Mouse (Mus musculus): ENCODE data around the gene AC161166.1.

The AC161166.1 gene

DNA sequence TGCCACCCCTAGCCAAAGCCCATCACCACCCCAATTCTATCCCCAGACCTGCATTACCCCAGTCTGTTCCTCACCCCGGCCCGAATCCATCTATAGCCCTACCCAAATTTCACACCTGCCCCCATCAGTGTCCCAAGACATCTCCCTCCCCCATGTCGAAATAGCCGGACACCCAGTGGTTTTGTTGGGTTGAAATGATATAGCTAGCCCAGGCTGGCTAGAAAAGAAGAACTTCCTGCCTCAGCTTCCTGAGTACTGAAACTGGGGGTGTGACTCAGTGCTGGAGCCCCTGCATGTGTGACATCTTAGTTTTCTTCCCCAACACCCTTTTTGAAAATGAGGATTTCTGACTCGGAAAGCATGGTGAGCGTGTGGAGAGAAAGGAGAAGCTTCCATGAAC lies 45.4 kb downstream of the AC161166.1 start:
- CTCF ChIA-PET, result interaction anchor here (1.2 to 1.7 kb wide), 2 partner anchors 25 to 35 kb away, joined by 3 to 8 read pairs; no protein-coding TSS in a partner anchor

DNA sequence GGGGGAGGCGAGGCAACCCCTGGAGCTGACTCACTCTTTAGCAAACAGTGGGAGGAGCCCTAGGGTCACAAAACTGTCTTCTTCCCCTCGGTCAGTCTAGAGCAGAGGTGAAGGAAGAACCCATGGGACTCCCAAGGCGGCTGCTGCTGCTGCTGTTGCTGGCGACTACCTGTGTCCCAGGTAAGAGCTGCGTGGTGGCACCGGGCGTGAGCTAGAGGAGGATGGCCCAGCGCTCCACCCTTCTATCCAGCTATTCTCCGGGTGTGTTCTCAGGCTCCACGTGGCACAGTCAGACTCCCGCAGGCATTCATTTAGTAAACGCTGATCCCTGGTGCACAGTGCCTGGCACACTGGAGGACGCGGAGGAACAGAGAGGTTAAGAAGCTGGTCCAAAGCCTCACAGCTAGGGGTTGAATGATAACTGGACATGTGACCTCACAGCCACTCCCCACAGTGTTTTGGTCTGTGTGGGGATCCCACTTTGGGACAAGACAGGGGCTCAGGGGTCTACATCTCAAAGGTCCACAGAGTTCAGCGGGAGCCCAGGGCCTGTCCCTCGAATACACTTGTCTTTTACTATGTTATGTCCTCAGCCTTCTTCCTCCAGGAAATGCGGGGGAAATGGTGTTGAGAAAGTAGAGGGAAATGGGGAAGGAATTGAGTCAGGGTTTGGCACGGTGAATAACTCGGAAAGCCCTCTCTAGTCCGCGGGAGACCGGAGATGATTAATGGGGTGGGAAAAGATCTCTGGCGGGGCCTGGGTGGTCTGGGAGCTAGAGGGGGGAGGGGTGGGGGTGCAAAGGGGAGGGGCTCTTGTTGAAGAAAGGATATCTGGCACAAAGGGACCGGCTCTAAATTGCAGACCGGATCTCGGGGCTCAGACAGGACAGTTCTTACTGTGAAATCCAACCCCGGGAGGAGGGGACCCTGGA lies 49.6 kb downstream of the AC161166.1 start, which contains the start of gene Plaur:
Plaur (plus strand) TSS at position 97 of the 932 bp plus-strand sequence.
- CTCF ChIA-PET, result interaction anchor here (0.6 to 1.6 kb wide), 7 partner anchors 11 to 196 kb away, joined by 3 to 15 read pairs (median 4); no protein-coding TSS in a partner anchor

DNA sequence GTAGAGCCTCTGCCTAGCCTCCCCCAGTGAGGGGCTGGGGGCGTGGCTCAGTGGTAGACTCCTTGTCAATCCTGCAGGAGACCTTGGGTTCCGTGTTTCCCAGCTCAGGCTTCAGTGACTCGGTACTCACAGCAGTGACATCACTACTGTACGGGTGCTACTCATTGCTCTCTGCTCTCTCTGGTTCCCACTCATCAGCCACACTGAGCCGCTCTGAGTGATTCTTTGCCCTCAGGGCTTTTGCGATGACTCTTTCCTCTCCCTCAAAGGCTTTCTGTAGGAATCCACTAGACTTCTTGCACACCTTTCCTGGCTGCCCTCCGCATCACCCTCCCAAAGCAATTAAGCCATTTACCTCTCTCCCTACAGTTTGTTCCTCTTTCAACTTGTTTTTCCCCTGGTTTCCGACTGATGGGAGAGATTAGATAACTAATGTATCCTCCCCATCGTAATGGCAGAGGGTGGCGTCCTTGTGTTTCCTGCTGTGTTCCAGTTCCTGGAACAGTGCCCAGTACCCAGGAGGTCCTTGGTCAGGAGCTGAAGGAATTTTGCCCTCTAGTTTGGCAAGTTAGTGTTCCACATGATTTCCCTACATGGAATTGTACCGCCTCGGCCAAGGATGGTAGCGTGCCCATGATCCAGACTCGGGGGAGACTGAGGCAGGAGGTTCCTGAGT lies 50.7 kb downstream of the AC161166.1 start:
- CTCF ChIA-PET, result interaction anchor here (0.6 to 1.8 kb wide), 5 partner anchors 12 to 46 kb away, joined by 3 to 15 read pairs (median 4); no protein-coding TSS in a partner anchor

Data from spleen, embryonic (tissue).